Mouse (Mus musculus): Measurements from ENCODE around the gene Npas4.
"Not testable (repeated sequence)": the region's sequence is repeated elsewhere in the genome, so short reads cannot be mapped to it uniquely, and the experiment has no call there.

The Npas4 gene

DNA sequence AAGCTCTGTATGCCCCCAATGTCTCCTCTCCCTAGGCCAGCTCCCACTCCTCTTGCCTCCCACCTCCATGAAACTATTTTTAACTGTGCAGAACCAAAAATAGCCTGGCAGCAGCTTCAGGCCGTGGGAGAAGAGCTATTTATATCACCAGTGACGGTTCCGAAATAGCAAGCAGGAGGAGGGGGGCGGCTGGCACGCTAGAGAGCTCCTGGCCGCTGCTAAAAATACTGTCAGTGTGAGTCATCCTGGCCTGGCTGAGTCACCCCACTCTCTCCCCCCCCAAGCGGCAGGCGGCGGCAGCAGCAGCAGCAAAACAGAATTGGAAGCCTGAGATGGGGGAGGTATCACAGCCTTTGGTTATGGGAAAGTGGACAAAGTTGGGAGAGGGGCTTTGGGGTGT lies 2.8 kb upstream of the Npas4 start:
- DNase-seq (ENCODE audit: low read depth, low spot score): no peak

DNA sequence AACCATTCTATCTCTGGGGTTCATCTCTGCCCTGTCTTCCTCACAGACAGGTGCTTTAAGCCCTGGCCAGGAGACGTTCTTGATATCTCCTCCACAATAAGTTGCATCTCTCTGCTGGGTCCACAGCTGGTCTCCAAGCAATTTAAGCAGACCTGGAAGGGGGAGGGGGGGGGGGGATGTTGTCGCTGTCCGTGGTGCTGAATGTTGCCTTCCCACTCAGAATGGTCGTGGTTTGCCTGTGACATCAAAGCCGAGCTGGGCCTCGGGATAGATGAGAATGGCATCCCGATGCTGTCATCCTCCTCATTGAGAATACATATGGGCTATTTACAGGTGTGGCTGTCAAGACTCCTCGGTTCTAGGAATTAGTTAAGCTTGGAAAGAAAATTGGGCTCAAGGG lies 2.3 kb upstream of the Npas4 start:
- DNase-seq (ENCODE audit: low read depth, low spot score): no peak

DNA sequence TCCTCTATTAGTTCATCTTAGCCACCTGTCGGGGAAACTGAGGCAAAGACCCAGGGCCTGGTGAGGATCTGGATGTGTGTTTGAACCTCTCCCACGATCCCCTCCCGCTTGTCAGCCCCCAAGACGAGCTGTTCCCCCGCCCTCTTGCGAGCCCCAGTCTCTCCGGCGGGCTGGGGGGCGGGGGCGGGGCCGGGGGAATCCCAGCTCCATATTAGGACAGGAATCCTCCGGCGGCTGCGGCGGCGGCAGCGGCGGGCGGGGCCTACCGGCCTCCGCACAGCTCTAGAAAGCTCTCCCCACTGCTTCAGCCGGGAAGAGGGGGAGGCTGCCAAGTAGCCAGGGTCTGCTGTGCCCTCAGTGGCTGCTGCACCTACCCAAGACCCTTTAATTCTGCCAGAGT lies 600 bp upstream of the Npas4 start:
- no peak for DNase-seq (ENCODE audit: low read depth, low spot score)

GRCm38 (mm10) chr19:4989434-4990255 lies 471 bp downstream of the Npas4 start:
- no peak for DNase-seq (ENCODE audit: low read depth, low spot score)

DNA sequence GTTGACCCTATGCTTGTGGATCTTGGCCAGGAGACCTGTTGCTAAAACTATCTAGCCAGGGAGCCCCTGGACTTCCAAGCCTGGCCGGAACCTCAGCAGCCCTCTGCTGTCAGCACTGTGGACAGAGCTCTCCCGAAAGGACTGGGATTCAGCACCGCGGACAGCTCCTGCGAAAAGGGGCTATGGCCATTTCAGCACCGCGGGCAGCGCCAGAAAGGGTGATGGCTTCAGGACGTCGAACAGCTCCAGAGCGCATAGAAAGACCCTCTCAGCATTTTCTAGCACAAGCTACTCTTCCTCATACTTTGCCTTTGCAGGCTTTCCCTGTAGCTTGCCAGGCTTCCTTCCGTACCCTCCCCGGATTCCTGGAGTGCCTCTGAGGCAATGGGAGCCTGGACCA lies 1.1 kb downstream of the Npas4 start:
- DNase-seq (ENCODE audit: low read depth, low spot score): peak; percentile 71

- peak; percentile 47 for DNase-seq (ENCODE audit: low read depth, low spot score)
Measured at GRCm38 (mm10) chr19:4981767-4982166, 8.3 kb downstream of the Npas4 start.

- no peak for DNase-seq (ENCODE audit: low read depth, low spot score)
Measured at GRCm38 (mm10) chr19:4968236-4968635, 21.9 kb downstream of the Npas4 start.

DNA sequence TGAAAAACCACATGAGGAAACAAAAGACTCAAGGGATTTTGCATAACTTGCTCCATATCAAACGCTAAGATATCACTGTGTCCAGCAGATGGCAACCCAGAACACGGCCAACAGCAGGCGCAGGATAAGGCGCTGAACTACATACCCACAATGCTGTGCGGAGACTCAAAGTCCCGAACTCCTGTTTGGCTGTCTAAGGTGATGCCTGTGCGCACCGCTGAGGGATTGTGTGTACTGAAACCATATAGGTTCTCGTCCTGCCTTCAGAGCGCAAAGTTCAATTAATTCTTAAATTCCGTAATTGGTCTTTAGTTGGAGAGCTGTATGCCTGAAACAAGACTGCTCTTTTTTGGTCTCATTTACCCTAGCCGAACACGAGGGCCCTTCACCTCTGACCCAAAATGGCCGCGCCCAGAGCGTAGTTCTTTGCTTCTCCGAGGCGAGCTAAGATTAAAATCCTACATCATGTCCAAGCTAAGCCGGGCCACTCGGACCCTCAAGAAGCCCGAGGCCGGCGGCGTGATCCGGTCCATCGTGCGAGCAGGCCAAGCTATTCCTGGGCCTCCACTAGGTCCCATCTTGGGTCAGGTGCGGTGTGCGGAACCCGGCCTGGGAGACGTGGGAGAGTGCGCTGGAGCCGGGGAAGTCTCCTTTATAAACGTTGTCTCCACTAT lies 28.1 kb downstream of the Npas4 start, which contains the start of gene Mrpl11:
Mrpl11 (plus strand) TSS at position 220 of the 674 bp plus-strand sequence.
- peak; percentile 68 for DNase-seq (ENCODE audit: low read depth, low spot score)

DNA sequence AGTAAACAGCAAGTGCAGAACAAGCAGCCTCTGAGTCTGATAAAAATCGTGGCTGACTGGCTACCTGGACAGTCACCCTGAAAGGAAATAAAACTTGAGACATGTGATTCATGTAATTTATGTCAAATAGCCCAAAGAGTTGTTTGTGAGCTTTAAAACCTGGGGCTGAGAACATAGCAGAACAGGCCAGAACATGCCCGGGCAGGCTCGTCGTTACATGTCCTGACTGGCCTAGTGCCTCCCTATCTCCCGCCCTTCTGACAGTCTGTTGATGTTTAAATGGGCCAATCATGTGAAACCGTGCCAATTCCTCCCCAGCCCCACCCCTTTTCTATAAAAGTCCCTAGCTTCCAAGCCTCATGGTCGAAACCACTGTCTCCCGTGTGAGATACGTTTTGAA lies 41.5 kb downstream of the Npas4 start:
- not testable (repeated sequence) for DNase-seq (ENCODE audit: low read depth, low spot score)

- no peak for DNase-seq (ENCODE audit: low read depth, low spot score)
Measured at GRCm38 (mm10) chr19:4945540-4945939, 44.6 kb downstream of the Npas4 start.

DNA sequence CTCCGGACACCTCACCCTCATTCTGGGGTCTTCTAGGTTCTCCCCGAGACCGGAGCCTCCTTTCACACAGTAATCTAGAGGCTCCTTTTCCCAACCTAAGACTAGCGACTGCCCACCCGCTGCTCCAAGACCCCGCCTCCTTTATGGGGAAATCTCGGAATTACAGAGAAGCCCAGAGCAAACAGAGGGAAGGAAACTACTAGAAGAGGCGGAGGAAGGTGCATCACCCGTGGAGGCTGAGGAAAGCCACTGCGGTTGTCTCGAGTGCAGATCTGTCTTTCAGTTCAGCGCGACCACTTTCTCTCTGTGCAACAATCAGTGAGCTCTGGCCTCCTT lies 46.9 kb downstream of the Npas4 start:
- no peak for DNase-seq (ENCODE audit: low read depth, low spot score)

GRCm38 (mm10) chr19:4942551-4943252 lies 47.4 kb downstream of the Npas4 start, which contains the start of gene Peli3:
Peli3 (minus strand) TSS chr19:4943127.
- DNase-seq (ENCODE audit: low read depth, low spot score): no peak

DNA sequence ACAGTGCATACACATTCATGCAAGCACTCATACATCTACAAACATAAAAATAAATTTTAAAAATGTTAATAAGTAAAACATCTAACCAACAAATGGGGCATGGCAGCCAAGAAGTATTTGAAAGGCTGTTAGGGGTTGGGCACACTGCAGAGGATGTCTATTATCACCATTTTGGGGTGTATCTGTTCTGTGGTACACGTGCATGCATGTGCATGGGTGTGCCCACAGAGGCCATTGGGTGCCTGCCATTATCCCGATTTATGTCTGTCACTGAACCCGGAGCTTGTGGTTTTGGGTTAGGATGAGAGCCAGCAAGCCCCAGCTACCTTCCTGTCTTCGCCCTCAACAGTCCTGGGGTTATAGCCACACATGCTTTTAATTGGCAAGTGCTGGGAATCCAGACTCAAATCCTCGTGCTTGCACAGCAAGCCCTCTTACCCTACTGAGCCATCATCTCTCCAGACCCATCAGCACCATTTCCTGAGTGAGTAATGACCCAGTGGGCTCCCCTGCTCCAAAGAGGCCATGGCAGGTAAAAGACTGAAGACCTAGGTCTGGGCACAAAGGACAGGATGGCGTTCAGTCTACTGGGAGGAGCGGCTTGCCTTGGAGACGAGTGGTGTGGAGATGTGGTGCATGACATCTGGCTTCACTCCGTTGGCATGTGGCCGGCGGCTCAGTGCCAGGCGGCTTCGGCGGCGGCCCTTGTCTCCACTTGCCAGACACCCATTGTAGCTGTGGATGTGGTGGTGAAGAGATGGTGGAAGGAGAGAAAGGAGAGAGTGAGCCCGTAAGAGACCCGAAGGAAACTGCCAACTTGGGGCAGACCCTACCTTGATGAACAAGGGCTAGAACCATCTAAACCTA lies 52.4 kb downstream of the Npas4 start:
- no peak for DNase-seq (ENCODE audit: low read depth, low spot score)

DNA sequence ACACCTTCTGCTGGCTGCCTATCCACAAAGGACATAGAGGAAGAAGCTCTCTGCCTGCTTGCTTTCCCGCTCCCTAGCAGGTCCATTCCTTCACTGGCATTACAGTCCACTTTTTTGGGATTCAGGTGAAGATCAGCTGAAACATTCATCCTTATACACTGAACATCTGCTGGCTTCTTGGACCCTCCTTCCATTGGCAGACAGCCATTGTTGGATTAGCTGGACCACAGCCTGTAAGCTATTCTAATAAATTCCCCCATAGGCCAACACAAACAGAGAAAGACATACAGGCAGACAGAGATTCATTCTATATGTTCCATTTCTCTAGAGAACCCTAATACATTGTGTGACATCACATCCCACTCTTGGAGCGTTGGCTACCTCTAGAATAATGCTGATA lies 53.2 kb downstream of the Npas4 start:
- no peak for DNase-seq (ENCODE audit: low read depth, low spot score)

All from WW6 (cell line).